20 mouse cellular contexts compared by ENCODE assay signal in the genomic region with DNA sequence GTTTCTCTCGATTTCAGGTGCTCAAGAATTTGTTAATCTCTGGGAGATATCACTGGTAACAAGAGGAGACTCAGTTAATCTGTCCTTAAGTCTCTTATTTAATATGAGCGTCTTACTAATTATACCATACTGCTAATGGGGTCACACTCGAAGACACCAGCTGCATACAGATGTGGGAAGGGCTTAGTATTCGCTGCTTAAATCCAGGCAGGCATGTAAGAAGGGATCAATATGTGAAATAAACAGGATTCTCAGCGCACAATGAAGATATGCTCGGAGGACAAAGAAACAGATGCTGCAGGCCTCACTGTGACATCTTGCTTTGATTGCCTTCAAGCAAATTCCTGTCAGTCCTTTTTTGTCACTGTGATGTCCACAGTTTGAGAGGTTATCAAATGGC.
A peak's percentile ranks its signal among the peaks of the same experiment; 100 is the strongest.
DNase-seq lines count a peak whose midpoint lies in the region; ATAC-seq and TF ChIP-seq lines count a peak whose summit lies in the region.
"Had no signal": no experiment of that assay in that cellular context is flagged by ENCODE, and none has a peak within 500 bp of the region (broad histone marks: within the 10 kb centered on the region; RNA-seq: fewer than 3 reads in every experiment).

No protein-coding gene starts in this region.

- H3K4me1 ChIP-seq in hindbrain, embryonic 10.5 days (replicated peaks) = peaks cover 16% of the 10 kb centered on the region; the same call in 1 of the 2 replicates
- no peaks in the 10 kb centered on the region; the same call in 1 of the 2 replicates for H3K4me1 ChIP-seq in hindbrain, embryonic 14.5 days (replicated peaks; ENCODE audit: control insufficient read depth, insufficient read depth, low read length)
- H3K4me1 ChIP-seq in midbrain, embryonic 11.5 days (ENCODE audit: control insufficient read depth, insufficient read depth, low read length) = peaks cover 3% of the 10 kb centered on the region; the same call in 1 of the 2 replicates
- peaks cover 6% of the 10 kb centered on the region; the same call in 1 of the 2 replicates for H3K4me1 ChIP-seq in midbrain, embryonic 15.5 days
- H3K4me1 ChIP-seq in kidney, embryonic 16.5 days (ENCODE audit: insufficient read depth, low read length) = no peaks in the 10 kb centered on the region
- H3K4me1 ChIP-seq: embryonic facial prominence, embryonic 12.5 days; heart, embryonic 10.5 days had no signal

- no peak overlapping the region for H3K27ac ChIP-seq in hindbrain, embryonic 10.5 days
- H3K27ac ChIP-seq in hindbrain, embryonic 14.5 days = no peak overlapping the region
- no peak overlapping the region for H3K27ac ChIP-seq in midbrain, embryonic 11.5 days (ENCODE audit: low read depth, low read length)
- H3K27ac ChIP-seq in midbrain, embryonic 15.5 days = no peak overlapping the region
- no peak overlapping the region for H3K27ac ChIP-seq in kidney, embryonic 16.5 days (ENCODE audit: low read length)
- H3K27ac ChIP-seq: embryonic facial prominence, embryonic 12.5 days; forebrain, embryonic 15.5 days; heart, embryonic 10.5 days had no signal

- H3K4me2 ChIP-seq in hindbrain, embryonic 14.5 days (replicated peaks) = no peak overlapping the region
- no peak overlapping the region for H3K4me2 ChIP-seq in midbrain, embryonic 11.5 days
- H3K4me2 ChIP-seq in midbrain, embryonic 15.5 days = no peak overlapping the region
- no peak overlapping the region for H3K4me2 ChIP-seq in kidney, embryonic 16.5 days (replicated peaks; ENCODE audit: low read depth, low read length)
- H3K4me2 ChIP-seq: embryonic facial prominence, embryonic 12.5 days; forebrain, embryonic 15.5 days had no signal

- whole genome bisulfite sequencing in hindbrain, embryonic 10.5 days = 47% methylated on average over 6 of the region's 6 CpGs
- WGBS in hindbrain, embryonic 14.5 days = 38% methylated on average over 6 of the region's 6 CpGs
- 32% methylated on average over 6 of the region's 6 CpGs for WGBS in midbrain, embryonic 11.5 days
- 35% methylated on average over 6 of the region's 6 CpGs for WGBS in midbrain, embryonic 15.5 days
- WGBS in kidney, embryonic 16.5 days = 86% methylated on average over 6 of the region's 6 CpGs

- H3K36me3 ChIP-seq in hindbrain, embryonic 10.5 days = no peaks in the 10 kb centered on the region
- no peaks in the 10 kb centered on the region for H3K36me3 ChIP-seq in hindbrain, embryonic 14.5 days (replicated peaks; ENCODE audit: control insufficient read depth, insufficient read depth)
- H3K36me3 ChIP-seq in midbrain, embryonic 11.5 days (ENCODE audit: control insufficient read depth, insufficient read depth, low read length) = no peaks in the 10 kb centered on the region
- H3K36me3 ChIP-seq in midbrain, embryonic 15.5 days (replicated peaks) = no peaks in the 10 kb centered on the region
- no peaks in the 10 kb centered on the region for H3K36me3 ChIP-seq in kidney, embryonic 16.5 days (ENCODE audit: insufficient read depth, low read length)
- H3K36me3 ChIP-seq: embryonic facial prominence, embryonic 12.5 days; forebrain, embryonic 15.5 days; heart, embryonic 10.5 days had no signal

- no peak for TF ChIP-seq POLR2A in brain, embryonic 14.5 days (IDR thresholded peaks at IDR 0.05; ENCODE audit: borderline replicate concordance, extremely low read depth, insufficient read depth, insufficient read length, poor library complexity, severe bottlenecking)

- no peak overlapping the region for H3K9ac ChIP-seq in hindbrain, embryonic 14.5 days
- no peak overlapping the region for H3K9ac ChIP-seq in midbrain, embryonic 11.5 days (ENCODE audit: low read length)
- no peak overlapping the region for H3K9ac ChIP-seq in midbrain, embryonic 15.5 days
- no peak overlapping the region for H3K9ac ChIP-seq in kidney, embryonic 16.5 days (replicated peaks; ENCODE audit: low read length)
- H3K9ac ChIP-seq: embryonic facial prominence, embryonic 12.5 days; forebrain, embryonic 15.5 days had no signal

- TF ChIP-seq CTCF in brain, embryonic 14.5 days (IDR thresholded peaks at IDR 0.05; ENCODE audit: borderline replicate concordance, extremely low read depth, insufficient read depth, insufficient read length) = no peak

- H3K27me3 ChIP-seq in hindbrain, embryonic 10.5 days (ENCODE audit: insufficient read depth, poor library complexity, severe bottlenecking) = peaks cover 5% of the 10 kb centered on the region; the same call in 1 of the 2 replicates
- H3K27me3 ChIP-seq in hindbrain, embryonic 14.5 days (ENCODE audit: control insufficient read depth, insufficient read depth, low read length) = no peaks in the 10 kb centered on the region
- H3K27me3 ChIP-seq in midbrain, embryonic 11.5 days (ENCODE audit: control insufficient read depth, insufficient read depth, low read length) = no peaks in the 10 kb centered on the region
- H3K27me3 ChIP-seq in midbrain, embryonic 15.5 days (replicated peaks) = no peaks in the 10 kb centered on the region
- no peaks in the 10 kb centered on the region for H3K27me3 ChIP-seq in kidney, embryonic 16.5 days (ENCODE audit: insufficient read depth, low read length)
- H3K27me3 ChIP-seq: embryonic facial prominence, embryonic 12.5 days; forebrain, embryonic 15.5 days had no signal

- H3K9me3 ChIP-seq in hindbrain, embryonic 10.5 days = no peaks in the 10 kb centered on the region
- no peaks in the 10 kb centered on the region for H3K9me3 ChIP-seq in hindbrain, embryonic 14.5 days (ENCODE audit: control insufficient read depth, low read length)
- no peaks in the 10 kb centered on the region for H3K9me3 ChIP-seq in midbrain, embryonic 11.5 days (ENCODE audit: control insufficient read depth, low read length)
- H3K9me3 ChIP-seq in midbrain, embryonic 15.5 days = no peaks in the 10 kb centered on the region
- H3K9me3 ChIP-seq in kidney, embryonic 16.5 days (ENCODE audit: low read length) = no peaks in the 10 kb centered on the region
- H3K9me3 ChIP-seq: embryonic facial prominence, embryonic 12.5 days; forebrain, embryonic 15.5 days; heart, embryonic 10.5 days had no signal

- ATAC-seq in hindbrain, embryonic 14.5 days (ENCODE audit: low FRiP score) = no peak
- peak; percentile 77 for ATAC-seq in midbrain, embryonic 11.5 days (ENCODE audit: low FRiP score)
- no peak for ATAC-seq in midbrain, embryonic 15.5 days (replicated peaks)
- ATAC-seq in erythroid progenitor cell, adult 5-6 weeks (replicated peaks; ENCODE audit: low FRiP score, poor library complexity, severe bottlenecking) = no peak
- ATAC-seq in kidney, embryonic 16.5 days (ENCODE audit: low FRiP score, low TSS enrichment) = no peak
- ATAC-seq: forebrain, embryonic 15.5 days; intestine, embryonic 16.5 days had no signal

- no peak overlapping the region for H3K4me3 ChIP-seq in hindbrain, embryonic 10.5 days
- H3K4me3 ChIP-seq in hindbrain, embryonic 14.5 days (replicated peaks; ENCODE audit: low read length) = no peak overlapping the region
- H3K4me3 ChIP-seq in midbrain, embryonic 11.5 days (ENCODE audit: low read depth, low read length) = no peak overlapping the region
- H3K4me3 ChIP-seq in midbrain, embryonic 15.5 days = no peak overlapping the region
- H3K4me3 ChIP-seq in kidney, embryonic 16.5 days (ENCODE audit: low read length) = no peak overlapping the region
- H3K4me3 ChIP-seq: embryonic facial prominence, embryonic 12.5 days; forebrain, embryonic 15.5 days; heart, embryonic 10.5 days had no signal

- peak; percentile 9 for DNase-seq in hindbrain, embryonic 10.5 days (ENCODE audit: low spot score)
- no peak for DNase-seq in hindbrain, embryonic 14.5 days (ENCODE audit: low spot score)
- DNase-seq in midbrain, embryonic 11.5 days (ENCODE audit: low spot score, missing footprints) = no peak
- peak; percentile 25 for DNase-seq in brain, embryonic 14.5 days (ENCODE audit: low read depth)
- peak; percentile 37 for DNase-seq in embryo, embryonic 10.5 days (ENCODE audit: low spot score)
- DNase-seq: adrenal gland, adult 2 months; adrenal gland, postnatal 36 days; cerebellum, adult 11-12 months; cerebellum, adult 9-10 months; cerebellum, postnatal 25 days; gastrocnemius, postnatal 10 days; heart, adult 18-20 months; heart, postnatal 10 days had no signal

Comparison
In these comparisons a context has a peak if more than half of its experiments do, and no peak if none do; other contexts are left out.
1. DNase-seq: peak in hindbrain, embryonic 10.5 days (single experiment), brain, embryonic 14.5 days (single experiment) and embryo, embryonic 10.5 days (single experiment); none in hindbrain, embryonic 14.5 days (single experiment) and midbrain, embryonic 11.5 days (single experiment).